Mouse (Mus musculus) heart, adult 2 months (tissue): ENCODE measurements around the gene Hist1h2bh.
"Not testable (repeated sequence)": the region's sequence is repeated elsewhere in the genome, so short reads cannot be mapped to it uniquely, and the experiment has no call there.

Experiments used
- CTCF ChIP-seq: fragments of 200-600 bp; IDR thresholded peaks from 2 replicates; pipeline ENCODE4 v1.8.1; 2022; ENCODE audit warnings: antibody characterized with exemption, mild to moderate bottlenecking, moderate library complexity
- POLR2A ChIP-seq: fragments of 200-500 bp; IDR thresholded peaks from 2 replicates; pipeline ENCODE4 v1.6.1; 2011; ENCODE audit warnings: mild to moderate bottlenecking, low read depth, low read length, control low read depth; ENCODE audit not compliant: insufficient read depth

GRCm38 (mm10) chr13:23533560-23534367, 9.4 kb downstream of the Hist1h2bh start, which contains the start of gene Hist1h2af:
- not testable (repeated sequence) for TF ChIP-seq POLR2A
- peak; percentile 34 for TF ChIP-seq CTCF
